Mouse (Mus musculus): ENCODE measurements at regions not wholly inside any gene's neighbourhood (a gene's known extent, or its start where the extent isn't known, plus 50 kb on each side); places are given as distances from the start of the nearest gene placed in this dataset.

GRCm38 (mm10) chr2:117807121-117807520, 304.6 kb upstream of the Thbs1 start:
- H3K27me3 ChIP-seq, result no peaks in the 10 kb centered on the region
- no peaks in the 10 kb centered on the region for H3K4me1 ChIP-seq (replicated peaks)
- H3K36me3 ChIP-seq, result no peaks in the 10 kb centered on the region
- H3K4me3 ChIP-seq, result no peak overlapping the region
- 95% methylated on average over 3 of the region's 3 CpGs for WGBS
- no peak overlapping the region for H3K4me2 ChIP-seq
- H3K27ac ChIP-seq (replicated peaks), result no peak overlapping the region
- no peaks in the 10 kb centered on the region for H3K9me3 ChIP-seq
- no peak overlapping the region for H3K9ac ChIP-seq
- ATAC-seq (ENCODE audit: low FRiP score, low read depth), result no peak

GRCm38 (mm10) chr2:117811506-117811905, 300.2 kb upstream of the Thbs1 start:
- no peak overlapping the region for H3K9ac ChIP-seq
- WGBS, result 68% methylated on average over 1 of the region's 1 CpGs
- H3K4me3 ChIP-seq, result no peak overlapping the region
- no peak overlapping the region for H3K4me2 ChIP-seq
- H3K27ac ChIP-seq (replicated peaks), result no peak overlapping the region
- H3K9me3 ChIP-seq, result no peaks in the 10 kb centered on the region
- H3K27me3 ChIP-seq, result no peaks in the 10 kb centered on the region
- no peak for ATAC-seq (ENCODE audit: low FRiP score, low read depth)
- no peaks in the 10 kb centered on the region for H3K36me3 ChIP-seq
- no peaks in the 10 kb centered on the region for H3K4me1 ChIP-seq (replicated peaks)

GRCm38 (mm10) chr2:117811931-117812330, 299.7 kb upstream of the Thbs1 start:
- Histone ChIP-seq H3K4me2 (no peak overlapping the region), H3K9ac (no peak overlapping the region), H3K36me3 (no peaks in the 10 kb centered on the region), H3K27me3 (no peaks in the 10 kb centered on the region), H3K9me3 (no peaks in the 10 kb centered on the region), H3K4me1 (replicated peaks) (no peaks in the 10 kb centered on the region), H3K27ac (replicated peaks) (no peak overlapping the region), H3K4me3 (no peak overlapping the region)
- ATAC-seq (ENCODE audit: low FRiP score, low read depth), result no peak
- WGBS, result 92% methylated on average over 2 of the region's 2 CpGs

- H3K4me1 ChIP-seq (replicated peaks), result no peaks in the 10 kb centered on the region
- ATAC-seq (ENCODE audit: low FRiP score, low read depth), result no peak
- H3K4me3 ChIP-seq, result no peak overlapping the region
- no peaks in the 10 kb centered on the region for H3K9me3 ChIP-seq
- no peak overlapping the region for H3K27ac ChIP-seq (replicated peaks)
- no peaks in the 10 kb centered on the region for H3K36me3 ChIP-seq
- no peaks in the 10 kb centered on the region for H3K27me3 ChIP-seq
- 90% methylated on average over 3 of the region's 3 CpGs for WGBS
- no peak overlapping the region for H3K9ac ChIP-seq
- H3K4me2 ChIP-seq, result no peak overlapping the region
These were observed 291.9 kb upstream of the Thbs1 start for GRCm38 (mm10) chr2:117819701-117820225.

- no peaks in the 10 kb centered on the region for H3K9me3 ChIP-seq
- H3K4me1 ChIP-seq (replicated peaks), result no peaks in the 10 kb centered on the region
- no peak for ATAC-seq (ENCODE audit: low FRiP score, low read depth)
- H3K4me2 ChIP-seq, result no peak overlapping the region
- H3K4me3 ChIP-seq, result no peak overlapping the region
- no peaks in the 10 kb centered on the region for H3K27me3 ChIP-seq
- H3K27ac ChIP-seq (replicated peaks), result no peak overlapping the region
- no peaks in the 10 kb centered on the region for H3K36me3 ChIP-seq
- H3K9ac ChIP-seq, result no peak overlapping the region
These were observed 291.0 kb upstream of the Thbs1 start for GRCm38 (mm10) chr2:117820708-117821107.

GRCm38 (mm10) chr2:117825088-117825487, 286.6 kb upstream of the Thbs1 start:
- Histone ChIP-seq H3K9ac (no peak overlapping the region), H3K27me3 (no peaks in the 10 kb centered on the region)

GRCm38 (mm10) chr2:117827278-117827677, 284.4 kb upstream of the Thbs1 start:
- no peaks in the 10 kb centered on the region for H3K36me3 ChIP-seq
- H3K4me2 ChIP-seq, result no peak overlapping the region
- H3K4me3 ChIP-seq, result no peak overlapping the region
- H3K9ac ChIP-seq, result no peak overlapping the region
- H3K9me3 ChIP-seq, result no peaks in the 10 kb centered on the region
- ATAC-seq (ENCODE audit: low FRiP score, low read depth), result no peak
- H3K27ac ChIP-seq (replicated peaks), result no peak overlapping the region
- no peaks in the 10 kb centered on the region for H3K27me3 ChIP-seq
- 89% methylated on average over 3 of the region's 3 CpGs for WGBS
- no peaks in the 10 kb centered on the region for H3K4me1 ChIP-seq (replicated peaks)

More at GRCm38 (mm10) chr2:117825088-117825487, 286.6 kb upstream of the Thbs1 start:
- Histone ChIP-seq H3K36me3 (no peaks in the 10 kb centered on the region), H3K4me1 (replicated peaks) (no peaks in the 10 kb centered on the region), H3K4me3 (no peak overlapping the region), H3K27ac (replicated peaks) (no peak overlapping the region), H3K9me3 (no peaks in the 10 kb centered on the region), H3K4me2 (no peak overlapping the region)
- WGBS, result 78% methylated on average over 8 of the region's 8 CpGs
- ATAC-seq (ENCODE audit: low FRiP score, low read depth), result no peak

GRCm38 (mm10) chr2:117838387-117838786, 273.3 kb upstream of the Thbs1 start:
- no peaks in the 10 kb centered on the region for H3K27me3 ChIP-seq
- ATAC-seq (ENCODE audit: low FRiP score, low read depth), result no peak
- no peak overlapping the region for H3K4me3 ChIP-seq
- H3K27ac ChIP-seq (replicated peaks), result no peak overlapping the region
- no peak overlapping the region for H3K4me2 ChIP-seq
- no peak overlapping the region for H3K9ac ChIP-seq
- no peaks in the 10 kb centered on the region for H3K9me3 ChIP-seq
- no peaks in the 10 kb centered on the region for H3K36me3 ChIP-seq
- no peaks in the 10 kb centered on the region for H3K4me1 ChIP-seq (replicated peaks)
- 77% methylated on average over 2 of the region's 2 CpGs for WGBS

- WGBS, result 89% methylated on average over 1 of the region's 1 CpGs
- H3K4me3 ChIP-seq, result no peak overlapping the region
- no peaks in the 10 kb centered on the region for H3K4me1 ChIP-seq (replicated peaks)
- no peak overlapping the region for H3K27ac ChIP-seq (replicated peaks)
- no peaks in the 10 kb centered on the region for H3K27me3 ChIP-seq
- no peaks in the 10 kb centered on the region for H3K36me3 ChIP-seq
- ATAC-seq (ENCODE audit: low FRiP score, low read depth), result no peak
- no peaks in the 10 kb centered on the region for H3K9me3 ChIP-seq
- H3K4me2 ChIP-seq, result no peak overlapping the region
- H3K9ac ChIP-seq, result no peak overlapping the region
These were observed 271.3 kb upstream of the Thbs1 start for GRCm38 (mm10) chr2:117840406-117840805.

GRCm38 (mm10) chr2:117842309-117842986, 269.2 kb upstream of the Thbs1 start:
- no peak overlapping the region for H3K9ac ChIP-seq
- WGBS, result 73% methylated on average over 1 of the region's 1 CpGs
- no peak overlapping the region for H3K4me2 ChIP-seq
- no peak for ATAC-seq (ENCODE audit: low FRiP score, low read depth)
- H3K9me3 ChIP-seq, result no peaks in the 10 kb centered on the region
- H3K36me3 ChIP-seq, result no peaks in the 10 kb centered on the region
- no peak overlapping the region for H3K27ac ChIP-seq (replicated peaks)
- no peaks in the 10 kb centered on the region for H3K27me3 ChIP-seq
- H3K4me3 ChIP-seq, result no peak overlapping the region
- H3K4me1 ChIP-seq (replicated peaks), result no peaks in the 10 kb centered on the region

GRCm38 (mm10) chr2:117852442-117852841, 259.2 kb upstream of the Thbs1 start:
- Histone ChIP-seq H3K9ac (no peak overlapping the region), H3K4me2 (no peak overlapping the region), H3K4me3 (no peak overlapping the region), H3K36me3 (no peaks in the 10 kb centered on the region), H3K4me1 (replicated peaks) (no peaks in the 10 kb centered on the region), H3K9me3 (no peaks in the 10 kb centered on the region), H3K27ac (replicated peaks) (no peak overlapping the region), H3K27me3 (no peaks in the 10 kb centered on the region)
- no peak for ATAC-seq (ENCODE audit: low FRiP score, low read depth)
- WGBS, result 85% methylated on average over 1 of the region's 1 CpGs

GRCm38 (mm10) chr2:117862301-117862700, 249.4 kb upstream of the Thbs1 start:
- Histone ChIP-seq H3K4me3 (no peak overlapping the region), H3K36me3 (no peaks in the 10 kb centered on the region), H3K9ac (no peak overlapping the region), H3K4me2 (no peak overlapping the region), H3K27me3 (no peaks in the 10 kb centered on the region), H3K27ac (replicated peaks) (no peak overlapping the region), H3K9me3 (no peaks in the 10 kb centered on the region), H3K4me1 (replicated peaks) (no peaks in the 10 kb centered on the region)
- WGBS, result 27% methylated on average over 3 of the region's 3 CpGs
- ATAC-seq (ENCODE audit: low FRiP score, low read depth), result no peak

GRCm38 (mm10) chr2:117865119-117865518, 246.6 kb upstream of the Thbs1 start:
- H3K4me2 ChIP-seq, result no peak overlapping the region
- WGBS, result 89% methylated on average over 1 of the region's 1 CpGs
- no peak overlapping the region for H3K4me3 ChIP-seq
- H3K4me1 ChIP-seq (replicated peaks), result no peaks in the 10 kb centered on the region
- no peaks in the 10 kb centered on the region for H3K36me3 ChIP-seq
- ATAC-seq (ENCODE audit: low FRiP score, low read depth), result no peak
- H3K9me3 ChIP-seq, result no peaks in the 10 kb centered on the region
- H3K27ac ChIP-seq (replicated peaks), result no peak overlapping the region
- no peaks in the 10 kb centered on the region for H3K27me3 ChIP-seq
- no peak overlapping the region for H3K9ac ChIP-seq

Measured in hindbrain, embryonic 15.5 days (tissue).